Mouse (Mus musculus): ENCODE data around the gene Arcn1.
"Not testable (repeated sequence)": the region's sequence is repeated elsewhere in the genome, so short reads cannot be mapped to it uniquely, and the experiment has no call there.

Gene Arcn1

DNA sequence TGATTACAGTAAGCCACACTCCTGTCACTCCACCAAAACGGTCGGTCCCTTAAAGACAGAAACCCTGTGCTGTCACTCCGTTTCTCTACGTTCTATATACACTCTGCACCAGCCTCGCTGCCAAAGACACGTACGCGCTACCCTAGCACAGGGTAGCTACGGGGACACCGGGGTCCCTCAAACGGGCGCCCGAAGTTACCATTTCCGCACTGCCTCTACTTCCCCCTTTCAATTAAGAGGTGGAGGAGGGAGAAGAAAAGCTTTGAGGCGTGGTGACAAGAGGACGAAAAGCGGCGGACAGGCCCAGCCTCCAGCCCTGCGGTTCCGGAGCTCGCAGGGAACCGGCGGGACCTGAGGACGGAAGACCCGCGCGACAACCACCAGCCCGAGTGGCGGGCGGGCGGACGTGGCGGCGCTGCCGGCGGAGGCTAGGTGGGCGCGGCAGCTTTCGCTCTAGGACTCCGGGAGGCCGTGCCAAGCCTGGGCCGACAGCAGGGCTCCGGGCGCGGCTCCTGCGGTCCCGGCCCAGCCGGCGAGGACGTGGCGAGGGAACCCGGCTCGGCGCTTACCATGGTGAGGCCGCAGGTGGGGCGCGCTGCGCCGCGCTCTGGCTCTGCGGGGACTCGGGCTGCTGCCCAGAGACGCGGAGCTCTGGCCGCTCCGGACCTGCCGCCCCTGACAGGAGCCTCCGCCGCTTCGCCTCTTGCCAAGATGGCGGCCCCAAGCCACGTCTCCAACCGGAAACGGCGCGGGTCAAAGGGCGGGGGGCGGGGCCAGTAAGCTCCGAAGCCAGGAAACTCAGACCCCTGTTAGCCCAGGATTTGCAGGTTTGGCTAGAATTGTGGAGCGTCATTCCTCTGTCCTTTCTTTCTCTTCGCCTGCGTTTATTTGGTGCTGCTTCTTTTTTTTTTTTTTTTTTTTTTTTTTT lies at the start of gene Arcn1, which contains the start of gene Ift46:
Gene Arcn1 (minus strand): TSS at position 745 of the 928 bp plus-strand sequence.
Gene Ift46 (plus strand): TSS at position 808 of the 928 bp plus-strand sequence.
- in situ Hi-C loops (cut with MboI): no loop called here

DNA sequence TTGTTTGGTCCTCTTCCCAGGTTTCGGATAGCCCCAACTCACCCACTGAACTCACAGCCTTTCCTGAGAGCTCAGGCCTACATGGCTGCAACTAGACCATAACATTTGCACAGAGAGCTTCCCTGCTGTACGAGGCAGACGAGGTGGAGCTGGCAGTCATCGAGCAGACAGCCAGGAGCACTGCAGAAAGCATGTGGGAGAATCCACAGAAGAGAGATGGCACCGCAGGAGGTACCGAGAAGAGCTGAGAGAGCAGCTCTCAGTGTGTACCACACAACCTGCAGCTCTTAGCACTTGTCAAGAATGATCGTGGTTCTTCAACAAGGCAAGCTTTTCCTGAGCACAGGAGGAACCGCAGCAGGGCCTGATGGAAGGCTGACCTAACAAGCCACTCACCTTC lies 46.5 kb upstream of the Arcn1 start:
- in situ Hi-C loops (cut with MboI): no loop called here

DNA sequence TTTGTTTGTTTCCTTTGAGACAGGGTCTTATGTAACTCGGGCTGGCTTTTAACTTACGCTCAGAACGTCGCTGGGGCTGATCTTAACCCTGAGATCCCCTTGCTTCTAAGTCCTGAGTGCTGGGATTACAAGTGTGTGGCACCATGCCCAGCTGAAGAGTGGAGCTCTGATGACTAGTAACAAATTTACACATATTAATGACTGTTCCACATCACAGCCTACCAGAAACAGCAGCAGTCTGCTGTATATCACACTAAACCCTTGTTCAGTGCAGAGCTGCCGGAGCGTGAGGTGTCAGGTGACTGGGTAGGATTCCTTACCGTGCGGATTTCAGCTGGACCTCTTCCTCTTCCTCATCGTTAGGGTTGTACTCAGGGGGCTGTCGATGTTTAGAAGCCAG lies 42.7 kb upstream of the Arcn1 start:
- in situ Hi-C loops (cut with MboI): no loop called here

DNA sequence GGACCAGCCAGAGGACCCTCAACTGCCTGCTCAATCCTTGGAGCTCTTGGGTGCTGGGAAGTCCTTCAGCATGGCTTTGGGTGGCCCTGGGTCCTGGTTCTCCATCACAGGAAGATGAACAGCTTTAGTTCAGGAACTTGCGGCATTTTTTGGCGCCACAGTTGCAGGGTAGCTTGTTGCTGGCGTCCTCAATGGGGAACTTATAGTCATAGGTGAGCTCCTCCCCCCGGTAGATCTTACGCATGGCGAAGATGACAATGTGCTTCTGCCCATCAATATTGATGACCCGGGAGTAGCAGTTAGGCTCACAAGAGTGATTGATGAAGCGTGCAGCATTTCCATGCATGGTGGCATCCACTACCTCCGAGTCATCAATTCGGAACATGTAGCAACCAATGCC lies 40.1 kb upstream of the Arcn1 start:
- in situ Hi-C loops (cut with MboI): no loop called here

DNA sequence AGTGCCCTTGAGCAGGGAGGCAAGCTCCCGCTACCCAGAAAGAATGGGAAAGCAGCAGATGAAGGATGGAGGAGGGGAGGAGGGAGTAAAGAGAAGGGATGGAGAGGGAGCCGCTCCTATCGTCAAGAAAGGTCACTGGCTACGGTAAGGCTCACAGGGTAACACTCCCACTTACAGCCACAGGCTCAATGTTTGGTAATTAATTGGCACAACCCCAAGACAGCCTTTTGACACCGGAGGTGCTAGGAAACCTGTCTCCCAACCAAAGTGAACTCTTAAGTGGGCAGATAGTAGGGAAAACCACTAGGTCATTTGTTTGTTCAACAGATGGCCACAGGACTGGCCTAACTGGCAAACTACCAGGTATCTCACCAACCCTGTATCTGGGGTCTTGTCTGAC lies 39.5 kb upstream of the Arcn1 start:
- in situ Hi-C loops (cut with MboI): no loop called here

DNA sequence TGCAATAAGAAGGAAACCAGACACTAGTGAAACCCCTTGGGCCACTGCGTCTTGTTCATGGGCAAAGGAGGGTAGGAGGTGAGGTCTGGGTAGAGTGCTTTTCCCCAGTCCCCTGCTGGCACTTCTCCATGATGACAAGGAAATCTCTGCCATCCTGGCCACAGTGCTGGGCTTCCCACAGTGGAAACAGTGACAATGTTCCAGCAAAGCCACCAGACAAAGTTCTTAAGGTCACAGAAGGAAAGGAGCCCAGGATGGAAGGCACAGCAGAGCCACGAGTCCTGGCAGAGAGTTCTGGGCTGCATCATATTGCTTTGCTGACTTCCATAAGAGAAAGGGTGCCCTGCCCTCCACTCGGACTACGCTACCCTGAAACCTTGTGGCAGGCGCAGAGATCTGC lies 37.9 kb upstream of the Arcn1 start:
- in situ Hi-C loops (cut with MboI): no loop called here

DNA sequence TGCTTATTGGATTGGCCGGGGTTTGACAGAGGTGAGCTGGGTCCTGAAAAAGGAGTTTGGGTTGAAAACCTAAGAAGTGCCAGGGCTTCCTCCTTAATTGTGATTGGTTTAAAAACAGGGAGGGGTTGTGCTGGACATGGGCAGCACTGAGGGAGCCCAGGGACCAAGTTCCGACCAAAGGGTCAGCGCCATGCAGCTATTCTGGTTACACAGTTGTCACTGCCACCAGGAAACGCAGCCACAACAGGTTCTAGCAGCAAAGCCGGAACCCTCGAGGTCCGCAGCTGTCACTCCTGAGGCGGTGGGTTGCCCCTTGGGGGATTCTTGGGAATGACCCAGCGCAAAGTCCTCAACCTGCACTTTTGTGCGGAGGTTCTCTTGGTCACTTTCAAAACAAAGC lies 37.0 kb upstream of the Arcn1 start:
- in situ Hi-C loops (cut with MboI): no loop called here

DNA sequence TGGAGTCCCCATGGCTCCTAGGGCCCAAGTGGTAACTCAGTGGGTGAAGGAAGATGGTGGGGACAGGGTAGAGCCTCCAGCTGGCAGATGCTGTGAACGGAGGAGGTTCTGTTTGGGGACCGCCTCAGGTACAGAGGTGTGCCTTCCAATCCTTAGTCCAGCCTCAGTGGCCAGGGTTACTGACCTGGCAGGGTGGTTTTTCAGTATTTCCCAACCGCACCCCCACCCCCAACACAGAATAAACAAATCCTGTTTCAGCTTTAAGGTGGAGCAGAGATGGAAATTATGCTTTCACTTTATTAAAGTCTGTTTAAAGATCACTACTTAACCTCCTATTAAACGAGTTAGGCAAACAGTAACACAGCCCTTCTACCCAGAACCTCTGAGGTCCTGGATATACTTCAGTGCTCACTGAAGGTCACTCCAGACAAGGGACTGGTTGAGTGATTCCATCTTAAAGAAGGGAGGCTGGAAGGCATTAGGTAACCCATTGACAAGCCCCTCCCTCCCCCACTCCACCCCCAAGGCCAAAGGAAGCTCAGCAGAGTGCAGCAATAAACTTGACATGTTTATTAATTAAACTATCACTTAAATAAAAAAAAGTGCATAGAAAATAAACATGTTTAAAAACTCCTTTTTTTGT lies 35.3 kb upstream of the Arcn1 start, which contains the start of gene Ttc36:
Gene Ttc36 (minus strand): TSS at position 265 of the 643 bp plus-strand sequence.
- in situ Hi-C loops (cut with MboI): no loop called here

DNA sequence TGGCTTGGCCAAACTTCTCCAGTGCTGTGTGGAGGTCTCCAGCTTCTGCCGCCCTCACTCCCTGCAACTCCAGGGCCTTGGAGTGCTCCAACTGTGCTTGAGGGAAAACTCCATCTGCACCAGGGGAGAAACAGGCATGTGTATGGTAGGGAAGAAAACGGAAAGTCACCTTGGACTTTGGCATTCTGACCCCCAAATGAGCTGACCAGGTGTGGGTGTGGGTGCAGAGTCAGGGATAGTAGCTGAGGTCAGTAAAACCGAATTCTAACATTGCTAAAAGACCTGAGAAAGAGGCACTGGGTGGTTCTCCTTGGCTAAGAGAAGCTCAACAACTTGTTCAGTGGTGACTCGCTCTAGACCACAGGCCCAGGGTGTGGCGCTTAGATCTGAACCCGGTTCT lies 34.0 kb upstream of the Arcn1 start:
- in situ Hi-C loops (cut with MboI): no loop called here

DNA sequence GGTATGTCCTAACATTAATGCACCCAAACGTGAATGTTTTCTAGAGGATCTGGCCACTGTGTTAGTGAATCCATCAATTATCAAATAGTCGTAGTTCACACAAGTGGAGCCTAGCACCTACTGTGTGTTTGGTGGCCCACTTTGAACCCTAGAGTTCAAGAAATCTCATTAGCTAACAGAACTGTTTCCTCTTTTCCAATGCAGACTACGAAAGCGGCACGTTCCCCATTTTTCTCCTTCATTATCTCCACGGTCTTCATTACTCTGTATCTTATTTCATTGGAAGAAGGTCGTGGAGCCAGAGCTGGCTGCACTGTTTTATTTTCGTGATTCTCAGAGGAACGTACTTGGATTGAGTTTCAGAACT lies 32.3 kb upstream of the Arcn1 start:
- in situ Hi-C loops (cut with MboI): no loop called here

DNA sequence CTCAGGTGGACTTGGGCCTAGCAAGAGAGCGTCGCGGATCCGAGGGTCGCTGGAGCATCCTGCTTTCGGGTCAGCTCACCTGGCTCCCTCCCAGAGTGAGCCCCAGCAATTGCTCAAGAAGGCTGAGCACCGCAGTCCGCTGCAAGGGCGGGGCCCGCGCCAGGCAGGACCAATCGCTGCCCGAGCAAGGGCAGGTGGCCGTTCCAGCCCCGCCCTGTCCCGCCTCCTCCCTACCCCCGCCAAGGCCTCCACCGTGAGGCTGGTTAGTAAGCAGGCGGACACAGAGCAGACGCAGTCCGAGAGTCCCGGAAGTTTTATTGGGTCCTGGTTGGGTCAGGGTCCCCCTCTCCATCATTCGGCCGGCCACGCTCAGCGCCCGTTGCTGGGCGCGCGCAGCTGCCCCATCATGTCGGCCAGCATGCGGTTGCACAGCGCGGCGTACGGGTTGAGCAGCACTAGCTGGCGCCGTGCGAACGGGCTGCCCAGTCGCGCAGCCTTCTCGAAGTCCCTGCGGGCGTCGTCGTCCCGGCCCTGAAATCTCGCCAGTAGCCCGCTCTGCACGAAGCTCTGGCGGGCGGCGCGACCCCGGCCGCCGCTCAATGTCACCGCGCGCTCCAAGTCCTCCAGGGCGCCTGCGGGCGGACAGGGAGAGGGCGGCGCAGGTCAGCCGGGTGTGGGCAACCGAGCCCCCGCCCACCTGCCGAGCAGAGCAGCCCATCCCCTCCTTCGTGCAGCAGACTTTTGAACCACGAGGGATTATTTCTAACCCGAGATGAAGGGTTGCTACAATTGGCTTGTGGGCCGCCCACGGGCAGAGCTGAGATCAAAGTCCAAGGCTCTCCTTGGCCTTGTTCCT lies 31.7 kb upstream of the Arcn1 start, which contains the start of gene Tmem25:
Gene Tmem25 (minus strand): TSS at position 206 of the 856 bp plus-strand sequence.
- in situ Hi-C loops (cut with MboI): no loop called here

DNA sequence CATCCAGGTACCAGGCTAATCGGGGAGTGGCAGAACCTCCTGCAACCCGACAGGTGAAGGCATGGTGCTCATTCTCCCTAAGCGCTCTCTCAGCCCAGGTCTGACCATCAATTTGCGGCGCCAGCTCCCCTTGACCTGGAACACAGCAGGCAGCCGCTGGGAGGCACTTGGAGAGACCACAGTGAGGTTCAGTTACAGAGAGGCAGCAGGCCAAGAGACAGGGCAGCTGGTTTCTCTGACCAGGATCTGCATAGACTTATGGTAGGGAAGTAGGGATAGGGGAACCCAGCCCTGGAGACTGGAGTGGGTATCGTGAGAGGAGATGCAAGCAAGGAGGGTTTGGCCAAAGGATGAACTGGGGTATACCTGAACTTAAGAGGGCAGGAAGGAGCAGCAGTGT lies 30.7 kb upstream of the Arcn1 start:
- in situ Hi-C loops (cut with MboI): no loop called here

DNA sequence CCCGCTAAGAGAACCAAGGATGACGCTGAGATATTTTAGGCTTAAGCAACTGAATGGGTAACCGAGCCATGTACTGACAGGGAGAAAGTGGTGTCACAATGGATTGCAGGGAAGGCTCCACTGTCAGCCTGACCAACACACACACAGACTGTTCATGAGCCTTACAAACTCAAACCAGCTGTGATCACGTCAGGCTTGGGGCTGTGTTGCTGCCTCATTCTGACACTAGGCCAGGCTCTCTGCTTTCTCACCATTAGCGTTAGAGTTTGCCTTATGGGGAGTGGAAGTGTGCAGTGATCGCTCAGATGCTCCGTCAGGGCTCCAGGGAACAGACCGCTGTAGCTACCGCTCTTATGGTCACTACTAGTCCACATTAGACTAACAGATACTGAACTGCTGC lies 25.2 kb upstream of the Arcn1 start:
- in situ Hi-C loops (cut with MboI): no loop called here

DNA sequence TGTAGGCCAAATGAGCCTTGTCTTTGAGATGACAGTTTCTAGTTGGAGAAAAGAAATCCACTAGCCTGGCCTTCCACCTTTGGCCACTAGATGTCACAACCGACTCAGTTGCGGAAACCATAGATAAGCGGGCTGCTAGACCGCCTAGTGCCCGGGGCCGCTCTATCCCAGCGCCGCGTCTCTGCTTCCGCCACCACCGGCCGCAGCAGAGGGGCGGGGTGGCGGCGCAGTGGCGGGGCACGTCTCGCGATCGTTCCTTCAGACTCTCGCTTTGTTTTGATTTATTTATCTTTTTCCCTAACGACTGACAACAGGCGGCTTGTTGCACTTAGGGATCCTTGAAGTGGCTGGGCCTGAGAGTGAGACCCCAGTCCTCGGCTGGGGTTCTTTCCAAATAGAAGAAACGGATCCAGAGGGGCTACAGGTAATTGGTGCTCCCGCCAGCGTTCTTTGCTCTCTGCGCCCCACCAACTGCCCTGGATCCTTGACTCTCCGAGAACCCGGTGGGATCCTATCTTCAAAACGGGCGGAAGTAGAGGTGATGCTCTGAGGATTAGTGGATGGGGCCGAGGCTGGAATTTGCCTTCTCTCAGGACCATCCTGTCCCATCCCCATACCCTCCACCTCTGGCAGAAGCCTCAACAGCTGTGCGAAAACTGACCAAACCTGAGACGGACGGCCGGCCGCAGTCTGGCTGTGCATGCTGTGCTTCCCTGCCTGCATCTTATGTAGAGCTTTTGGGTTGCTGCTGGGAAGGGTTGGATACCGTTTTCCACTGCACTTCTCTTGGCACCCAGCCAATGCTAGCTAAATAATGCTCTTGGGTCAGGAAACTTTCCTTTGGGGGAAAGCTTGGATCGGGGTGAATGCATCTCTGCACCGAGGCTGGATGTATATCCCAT lies 5.4 kb upstream of the Arcn1 start:
- in situ Hi-C loops (cut with MboI): no loop called here

DNA sequence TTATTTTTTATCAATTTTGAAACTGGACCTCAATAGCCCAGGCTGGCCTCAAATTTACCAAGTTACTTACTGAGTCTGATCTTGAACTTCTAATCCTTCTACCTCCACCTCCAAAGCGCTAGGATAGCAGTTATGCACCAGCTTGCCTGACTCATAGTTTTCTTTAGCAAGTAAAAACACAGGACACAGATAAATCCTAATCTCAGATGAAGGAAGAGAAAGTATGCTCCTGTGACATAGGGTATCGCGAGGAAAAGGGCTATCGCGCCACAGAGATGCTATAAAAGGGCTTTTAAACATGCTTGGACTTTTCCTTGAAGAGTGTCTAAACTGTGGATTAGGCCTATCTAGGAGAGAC lies 4.7 kb upstream of the Arcn1 start:
- in situ Hi-C loops (cut with MboI): no loop called here

DNA sequence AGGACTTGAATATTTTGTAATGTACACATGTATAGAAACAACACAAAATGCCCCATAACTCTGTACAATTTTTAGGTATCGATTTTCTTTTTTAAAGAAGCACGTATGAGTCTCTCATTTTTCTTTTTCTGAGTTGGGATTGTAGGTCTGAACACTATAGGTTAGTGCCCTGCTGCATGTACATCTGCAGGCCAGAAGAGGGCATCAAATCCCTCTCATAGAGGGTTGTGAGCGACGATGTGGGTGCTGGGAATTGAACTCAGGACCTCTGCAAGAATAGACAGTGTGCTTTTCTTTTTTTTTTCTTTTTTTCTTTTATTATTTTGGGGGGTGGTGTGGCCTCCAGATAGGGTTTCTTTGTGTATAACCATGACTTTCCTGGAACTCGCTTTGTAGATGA lies 3.7 kb upstream of the Arcn1 start:
- in situ Hi-C loops (cut with MboI): no loop called here

DNA sequence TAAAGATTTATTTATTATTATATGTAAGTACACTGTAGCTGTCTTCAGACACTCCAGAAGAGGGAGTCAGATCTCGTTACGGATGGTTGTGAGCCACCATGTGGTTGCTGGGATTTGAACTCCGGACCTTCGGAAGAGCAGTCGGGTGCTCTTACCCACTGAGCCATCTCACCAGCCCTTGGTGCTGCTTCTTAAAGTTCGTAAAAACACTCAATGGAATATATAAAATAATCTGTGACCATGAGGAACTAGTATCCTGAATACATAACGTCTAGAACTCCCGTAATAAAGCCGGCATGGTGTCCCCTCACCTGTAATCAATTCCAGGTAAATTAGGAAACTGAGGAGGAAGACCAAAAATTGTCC lies 367 bp upstream of the Arcn1 start:
- in situ Hi-C loops (cut with MboI): not testable (repeated sequence)

DNA sequence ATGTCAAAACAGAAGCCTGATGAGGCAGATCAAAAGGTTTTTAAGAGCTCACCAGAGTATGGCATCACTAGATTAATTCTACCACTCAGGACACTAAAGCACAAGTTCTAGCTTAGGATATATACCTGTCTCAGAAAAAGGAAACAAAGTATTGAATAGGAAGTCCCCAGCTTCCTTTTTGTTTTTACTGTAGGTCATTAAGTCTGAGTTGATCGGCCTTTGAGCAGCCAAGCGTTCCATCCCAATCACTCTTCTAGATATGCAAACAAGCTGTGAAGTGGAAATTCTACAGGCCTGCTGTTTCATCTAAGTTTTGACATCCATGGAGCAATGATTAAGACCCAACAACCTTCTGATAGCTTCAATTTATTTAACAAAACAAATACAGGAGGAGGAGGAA lies 6.8 kb downstream of the Arcn1 start:
- in situ Hi-C loops (cut with MboI): no loop called here

DNA sequence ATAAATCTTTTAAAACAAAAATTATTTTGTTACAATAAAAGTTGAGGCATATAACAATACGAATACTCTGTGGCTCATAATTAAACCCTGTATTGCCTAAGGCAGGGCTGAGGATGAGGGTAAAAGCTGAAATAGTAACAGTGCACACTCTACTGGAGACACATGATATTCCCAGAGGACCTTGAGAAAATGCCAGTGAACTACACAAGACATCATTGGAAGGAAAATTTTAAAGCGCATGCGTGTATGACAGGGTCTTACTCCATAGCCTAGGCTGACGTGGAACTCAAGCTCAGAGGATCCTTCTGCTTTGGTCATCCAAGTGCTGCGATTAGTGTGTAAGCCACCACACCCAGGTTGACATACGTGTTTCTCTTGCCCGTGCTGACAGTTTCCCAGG lies 19.2 kb downstream of the Arcn1 start:
- in situ Hi-C loops (cut with MboI): no loop called here

DNA sequence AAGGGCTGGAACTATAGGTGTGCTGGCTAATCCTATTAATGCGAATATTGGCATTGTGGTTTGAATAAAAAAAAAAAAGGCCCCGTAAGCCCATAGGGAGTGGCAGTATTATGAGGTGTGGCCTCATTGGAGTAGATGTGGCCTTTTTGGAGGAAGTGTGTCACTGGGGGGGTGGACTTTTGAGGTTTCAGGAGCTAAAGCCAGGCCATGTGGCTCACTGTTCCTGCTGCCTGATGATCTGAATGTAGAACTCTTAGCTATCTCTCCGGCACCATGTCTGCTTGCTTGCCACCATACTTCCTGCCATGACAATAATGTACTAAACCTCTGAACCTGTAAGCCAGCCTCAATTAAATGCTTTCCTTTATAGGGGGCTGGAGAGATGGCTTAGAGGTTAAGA lies 20.3 kb downstream of the Arcn1 start:
- in situ Hi-C loops (cut with MboI): no loop called here

DNA sequence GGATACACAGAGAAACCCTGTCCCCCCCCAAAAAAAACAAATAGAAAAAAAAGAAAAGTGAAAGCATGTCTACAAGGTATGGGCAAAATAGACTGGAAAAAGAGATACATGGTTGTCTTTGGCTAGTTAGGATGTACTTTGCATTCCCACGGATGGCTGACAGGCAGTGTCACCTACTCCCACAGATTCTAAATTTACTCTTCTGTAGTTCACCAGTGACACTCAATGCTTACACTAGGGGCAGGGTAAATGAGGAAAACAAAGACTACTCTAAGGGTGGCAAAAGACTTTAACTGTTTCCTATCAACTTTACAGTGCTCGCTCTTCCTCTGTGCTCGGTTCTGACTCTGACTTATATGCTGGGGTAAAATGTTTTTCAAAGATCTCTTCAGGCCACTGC lies 21.0 kb downstream of the Arcn1 start:
- in situ Hi-C loops (cut with MboI): no loop called here

All from mature B cell (primary cell).